Mouse (Mus musculus): ENCODE results near the gene Auts2. TPM values are rescaled to one million over a fixed set of nuclear protein-coding genes. Genes with fewer than 3 reads are reported as not detected.

The Auts2 gene
- polyA plus RNA-seq, 1 experiment from 2014 or later, result 30.4 TPM

DNA sequence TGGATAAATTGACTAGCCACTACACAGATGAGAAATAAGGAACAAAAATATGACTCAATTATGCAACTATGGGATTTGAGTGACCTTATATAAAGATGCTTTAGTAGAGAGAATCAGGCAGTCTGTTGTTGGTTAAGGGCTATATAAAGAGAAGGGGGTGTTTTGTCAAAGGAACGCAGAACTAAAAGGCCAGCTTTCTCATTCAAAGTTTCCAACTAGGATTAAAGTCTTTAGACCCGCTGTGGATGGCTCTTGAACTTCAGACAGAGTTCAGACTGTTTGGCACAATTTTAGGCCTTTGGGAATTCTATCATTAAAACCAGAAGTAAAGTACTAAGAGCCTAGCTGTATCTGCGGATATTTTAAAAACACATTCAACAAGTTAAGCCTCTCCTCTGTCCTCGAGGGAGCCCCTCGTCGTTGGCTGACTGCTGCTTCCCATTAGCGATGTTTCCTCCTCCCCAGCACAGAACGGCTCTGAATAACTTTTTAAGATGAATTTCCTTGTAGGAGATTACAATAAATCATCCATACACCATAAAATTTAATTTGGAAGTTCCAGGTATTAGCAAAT lies 459.3 kb downstream of the Auts2 start:
- Histone ChIP-seq H3K27ac (ENCODE audit: low read depth) (no peak overlapping the region), H3K27me3 (replicated peaks; ENCODE audit: control insufficient read depth, insufficient read depth, low read length) (no peaks in the 10 kb centered on the region), H3K4me3 (ENCODE audit: low read depth, low read length) (no peak overlapping the region), H3K9ac (ENCODE audit: low read length) (no peak overlapping the region), H3K4me2 (ENCODE audit: low read length) (no peak overlapping the region), H3K9me3 (ENCODE audit: control insufficient read depth, low read length) (no peaks in the 10 kb centered on the region), H3K36me3 (ENCODE audit: control insufficient read depth, insufficient read depth, low read length) (no peaks in the 10 kb centered on the region), H3K4me1 (replicated peaks; ENCODE audit: control insufficient read depth, insufficient read depth, low read length) (no peaks in the 10 kb centered on the region)
- 42% methylated on average over 8 of the region's 8 CpGs for WGBS
- DNase-seq (ENCODE audit: low spot score) (no peak), ATAC-seq (replicated peaks; ENCODE audit: low FRiP score, low TSS enrichment, low read depth) (no peak)

DNA sequence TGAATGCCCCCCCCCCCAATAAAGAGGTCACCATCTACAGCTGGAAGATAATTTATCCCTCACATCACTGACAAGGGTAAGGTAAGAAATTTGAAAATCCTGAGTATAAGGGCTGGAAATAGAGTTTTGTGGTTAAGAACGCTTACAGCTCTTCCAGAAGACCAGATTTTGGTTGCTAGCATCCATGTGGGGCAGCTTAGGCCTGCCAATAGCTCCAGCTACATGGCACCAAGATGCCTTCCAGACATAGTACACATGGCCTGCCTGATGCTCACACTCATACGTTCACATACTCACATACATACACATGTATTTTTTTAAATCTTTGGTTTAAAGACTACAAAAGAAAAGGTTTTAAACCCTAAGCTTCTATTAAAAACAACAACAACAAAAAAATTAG lies 467.2 kb downstream of the Auts2 start:
- no peak for DNase-seq (ENCODE audit: low spot score)
- no peaks in the 10 kb centered on the region for H3K36me3 ChIP-seq (ENCODE audit: control insufficient read depth, insufficient read depth, low read length)
- H3K4me1 ChIP-seq (replicated peaks; ENCODE audit: control insufficient read depth, insufficient read depth, low read length), result peaks cover 36% of the 10 kb centered on the region
- no peaks in the 10 kb centered on the region for H3K27me3 ChIP-seq (replicated peaks; ENCODE audit: control insufficient read depth, insufficient read depth, low read length)
- H3K9ac ChIP-seq (ENCODE audit: low read length), result no peak overlapping the region
- no peak overlapping the region for H3K27ac ChIP-seq (ENCODE audit: low read depth)
- no peak for ATAC-seq (replicated peaks; ENCODE audit: low FRiP score, low TSS enrichment, low read depth)
- WGBS, result 87% methylated on average over 2 of the region's 2 CpGs
- H3K4me3 ChIP-seq (ENCODE audit: low read depth, low read length), result no peak overlapping the region
- H3K4me2 ChIP-seq (ENCODE audit: low read length), result no peak overlapping the region
- H3K9me3 ChIP-seq (ENCODE audit: control insufficient read depth, low read length), result no peaks in the 10 kb centered on the region

DNA sequence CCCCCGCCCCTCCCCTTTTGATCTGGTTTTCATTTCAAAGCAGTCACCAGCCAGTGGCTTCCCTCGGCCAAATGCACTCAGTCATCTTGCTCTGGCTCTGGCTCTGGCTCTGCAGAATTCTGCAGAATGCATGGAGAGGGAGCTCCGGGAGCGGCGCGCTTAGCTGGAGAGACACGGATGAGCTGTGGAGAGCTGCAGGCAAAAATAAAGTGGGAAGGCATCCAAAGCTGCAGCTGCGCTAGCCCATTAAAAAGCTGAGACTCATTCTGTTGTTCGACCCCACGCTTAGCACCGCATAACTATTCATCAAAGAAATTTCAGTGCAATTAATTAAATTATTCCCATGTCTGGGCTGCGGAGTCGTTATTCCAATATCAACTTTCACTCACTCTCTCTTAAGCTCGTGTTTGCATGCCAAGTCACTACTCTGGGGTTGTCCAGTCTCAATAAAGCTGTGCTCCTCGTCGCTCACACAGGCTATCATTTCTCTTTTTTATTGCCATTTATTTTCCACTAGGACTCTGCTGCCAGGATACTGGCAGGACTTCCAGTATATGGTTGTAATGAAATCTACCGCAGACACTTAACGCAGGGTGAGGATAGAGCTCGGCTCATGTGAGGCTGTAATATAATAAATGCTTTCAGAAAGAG lies 468.3 kb downstream of the Auts2 start:
- no peaks in the 10 kb centered on the region for H3K36me3 ChIP-seq (ENCODE audit: control insufficient read depth, insufficient read depth, low read length)
- H3K4me1 ChIP-seq (replicated peaks; ENCODE audit: control insufficient read depth, insufficient read depth, low read length), result peaks cover 36% of the 10 kb centered on the region
- peak overlapping the region; percentile 35 for H3K4me2 ChIP-seq (ENCODE audit: low read length)
- ATAC-seq (replicated peaks; ENCODE audit: low FRiP score, low TSS enrichment, low read depth) (peak; percentile 58), DNase-seq (ENCODE audit: low spot score) (peak; percentile 78)
- no peak overlapping the region for H3K9ac ChIP-seq (ENCODE audit: low read length)
- no peaks in the 10 kb centered on the region for H3K27me3 ChIP-seq (replicated peaks; ENCODE audit: control insufficient read depth, insufficient read depth, low read length)
- H3K9me3 ChIP-seq (ENCODE audit: control insufficient read depth, low read length), result no peaks in the 10 kb centered on the region
- peak overlapping the region; percentile 57 for H3K27ac ChIP-seq (ENCODE audit: low read depth)
- 18% methylated on average over 19 of the region's 19 CpGs for WGBS
- no peak overlapping the region for H3K4me3 ChIP-seq (ENCODE audit: low read depth, low read length)

DNA sequence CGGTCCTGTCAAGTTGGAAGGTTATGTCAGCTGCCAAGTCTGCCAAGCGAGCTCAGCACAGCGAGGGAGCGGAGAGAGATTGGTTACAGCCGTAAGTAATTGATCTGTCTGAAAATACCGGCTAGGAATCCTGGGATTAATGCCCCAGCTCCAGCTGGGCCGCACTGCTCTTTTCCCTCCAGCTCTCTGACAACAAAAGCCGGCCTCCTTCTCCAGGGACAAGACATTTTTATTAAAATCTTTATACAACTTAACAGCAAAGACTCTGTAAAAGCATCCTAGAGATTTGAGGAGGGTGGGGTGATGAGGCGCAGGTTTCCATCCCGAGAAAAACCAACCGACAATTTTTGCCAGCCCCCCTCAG lies 468.8 kb downstream of the Auts2 start:
- H3K27me3 ChIP-seq (replicated peaks; ENCODE audit: control insufficient read depth, insufficient read depth, low read length), result no peaks in the 10 kb centered on the region
- DNase-seq (ENCODE audit: low spot score) (no peak), ATAC-seq (replicated peaks; ENCODE audit: low FRiP score, low TSS enrichment, low read depth) (peak; percentile 33)
- H3K4me1 ChIP-seq (replicated peaks; ENCODE audit: control insufficient read depth, insufficient read depth, low read length), result peaks cover 36% of the 10 kb centered on the region
- H3K36me3 ChIP-seq (ENCODE audit: control insufficient read depth, insufficient read depth, low read length), result no peaks in the 10 kb centered on the region
- WGBS, result 24% methylated on average over 11 of the region's 11 CpGs
- H3K4me2 ChIP-seq (ENCODE audit: low read length), result peak overlapping the region; percentile 35
- no peak overlapping the region for H3K9ac ChIP-seq (ENCODE audit: low read length)
- H3K27ac ChIP-seq (ENCODE audit: low read depth), result peak overlapping the region; percentile 57
- no peaks in the 10 kb centered on the region for H3K9me3 ChIP-seq (ENCODE audit: control insufficient read depth, low read length)
- H3K4me3 ChIP-seq (ENCODE audit: low read depth, low read length), result no peak overlapping the region

DNA sequence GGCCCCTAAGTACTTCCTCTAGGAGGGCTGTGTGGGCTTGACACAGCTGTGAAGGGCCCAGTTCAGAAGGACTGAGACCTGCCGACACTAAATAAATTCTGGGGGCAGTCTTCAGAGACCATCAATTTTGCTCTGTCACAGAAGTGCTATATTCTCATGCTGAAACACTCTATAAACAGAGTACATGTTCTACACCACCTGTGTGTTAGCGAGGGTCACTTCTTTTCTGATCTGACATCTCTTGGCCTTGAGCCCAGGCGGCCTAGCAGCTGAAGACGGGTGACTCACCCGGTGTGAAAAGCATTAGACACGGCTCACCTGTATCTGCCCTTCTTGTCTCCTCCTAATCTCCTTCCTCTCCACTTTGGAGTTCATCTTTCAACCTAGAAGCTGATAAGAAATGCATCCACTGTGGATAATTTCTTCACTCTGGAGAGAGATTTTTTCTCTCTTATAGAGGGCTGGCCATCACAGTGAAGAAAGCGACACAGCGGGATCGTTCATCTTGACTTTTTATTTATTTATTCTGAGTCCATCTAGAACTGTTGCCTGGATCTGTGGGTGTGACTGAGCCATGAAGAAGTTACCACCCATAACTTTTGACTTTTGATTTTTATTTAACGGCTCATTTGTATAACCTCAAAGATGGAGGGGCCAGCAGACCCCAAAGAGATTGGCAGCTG lies 469.3 kb downstream of the Auts2 start:
- ATAC-seq (replicated peaks; ENCODE audit: low FRiP score, low TSS enrichment, low read depth) (peak; percentile 12; the same call in 1 of the 2 replicates), DNase-seq (ENCODE audit: low spot score) (no peak)
- no peaks in the 10 kb centered on the region for H3K9me3 ChIP-seq (ENCODE audit: control insufficient read depth, low read length)
- H3K4me1 ChIP-seq (replicated peaks; ENCODE audit: control insufficient read depth, insufficient read depth, low read length), result peaks cover 36% of the 10 kb centered on the region
- no peak overlapping the region for H3K9ac ChIP-seq (ENCODE audit: low read length)
- no peaks in the 10 kb centered on the region for H3K36me3 ChIP-seq (ENCODE audit: control insufficient read depth, insufficient read depth, low read length)
- no peaks in the 10 kb centered on the region for H3K27me3 ChIP-seq (replicated peaks; ENCODE audit: control insufficient read depth, insufficient read depth, low read length)
- peak overlapping the region; percentile 57 for H3K27ac ChIP-seq (ENCODE audit: low read depth)
- no peak overlapping the region for H3K4me3 ChIP-seq (ENCODE audit: low read depth, low read length)
- WGBS, result 30% methylated on average over 10 of the region's 10 CpGs
- peak overlapping the region; percentile 35 for H3K4me2 ChIP-seq (ENCODE audit: low read length)

DNA sequence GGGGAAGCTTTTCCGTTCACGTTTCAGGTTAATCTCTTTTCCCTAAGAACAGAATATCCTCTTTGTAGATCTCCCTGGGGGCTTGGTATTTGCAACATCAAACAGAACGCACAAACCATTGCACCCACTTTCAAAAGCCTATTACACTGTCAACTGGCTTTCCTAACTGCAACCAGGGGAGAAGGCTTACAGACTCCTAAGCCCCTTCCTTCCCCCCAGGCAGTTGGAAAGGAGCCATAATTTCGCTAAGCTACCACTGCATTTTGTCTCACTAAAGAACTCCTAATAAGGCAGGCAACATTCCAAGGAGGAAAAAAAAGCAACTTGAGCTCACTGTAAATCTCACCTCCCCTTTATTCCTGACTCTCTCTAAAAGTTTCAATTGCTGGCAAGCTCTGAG lies 470.8 kb downstream of the Auts2 start:
- ATAC-seq (replicated peaks; ENCODE audit: low FRiP score, low TSS enrichment, low read depth), result no peak
- Histone ChIP-seq H3K27me3 (replicated peaks; ENCODE audit: control insufficient read depth, insufficient read depth, low read length) (no peaks in the 10 kb centered on the region), H3K9me3 (ENCODE audit: control insufficient read depth, low read length) (no peaks in the 10 kb centered on the region), H3K4me1 (replicated peaks; ENCODE audit: control insufficient read depth, insufficient read depth, low read length) (peaks cover 45% of the 10 kb centered on the region), H3K4me2 (ENCODE audit: low read length) (no peak overlapping the region), H3K27ac (ENCODE audit: low read depth) (no peak overlapping the region), H3K4me3 (ENCODE audit: low read depth, low read length) (no peak overlapping the region), H3K9ac (ENCODE audit: low read length) (no peak overlapping the region), H3K36me3 (ENCODE audit: control insufficient read depth, insufficient read depth, low read length) (no peaks in the 10 kb centered on the region)
- 42% methylated on average over 4 of the region's 4 CpGs for WGBS
- no peak for DNase-seq (ENCODE audit: low spot score)

DNA sequence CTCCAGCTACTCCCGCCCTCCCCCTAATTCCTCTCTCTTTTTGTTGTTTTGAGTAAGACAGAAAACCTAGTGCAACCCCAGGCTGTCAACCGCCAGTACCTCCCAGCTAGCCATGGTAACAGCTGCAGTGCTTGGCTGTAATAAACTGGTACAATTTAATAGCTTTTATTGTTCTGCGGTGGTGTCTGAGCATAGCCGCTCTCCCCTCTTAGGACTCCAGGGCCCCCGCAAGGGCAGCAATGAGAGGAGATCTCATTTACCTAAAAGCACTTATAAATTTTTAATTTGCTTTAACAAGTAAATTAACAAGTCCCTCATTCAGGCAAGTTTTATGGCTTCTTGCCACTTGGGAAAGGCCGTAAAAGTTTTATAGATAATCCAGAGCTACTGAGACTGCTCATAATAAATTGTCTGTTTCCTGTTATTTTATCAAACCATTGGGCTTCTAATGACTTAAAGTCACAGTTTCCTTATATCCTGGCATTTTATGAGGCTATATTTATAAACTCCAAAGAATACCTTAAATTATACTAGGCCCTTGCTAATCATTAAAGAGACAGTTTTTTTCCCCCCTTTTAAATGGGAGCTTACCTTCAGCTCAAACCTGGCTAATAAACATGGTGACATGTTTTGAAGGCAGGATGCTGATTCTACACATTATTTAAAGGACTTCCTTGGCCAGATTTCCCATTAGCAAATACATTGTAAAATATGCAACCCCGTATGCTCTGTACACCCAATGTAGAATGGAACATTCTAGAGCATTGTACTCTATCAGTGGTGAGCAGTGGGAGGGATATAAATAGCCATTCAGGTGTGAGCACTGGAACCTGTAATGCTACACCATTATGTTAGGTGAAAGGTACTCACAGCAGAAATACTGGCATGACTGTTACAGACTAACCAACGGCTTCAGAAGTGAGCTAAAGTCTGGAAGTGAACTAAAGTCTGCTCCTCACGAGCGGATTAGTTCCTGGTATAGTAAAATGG lies 475.1 kb downstream of the Auts2 start:
- no peak overlapping the region for H3K4me3 ChIP-seq (ENCODE audit: low read depth, low read length)
- no peak overlapping the region; the same call in 1 of the 2 replicates for H3K27ac ChIP-seq (ENCODE audit: low read depth)
- no peaks in the 10 kb centered on the region for H3K36me3 ChIP-seq (ENCODE audit: control insufficient read depth, insufficient read depth, low read length)
- no peaks in the 10 kb centered on the region for H3K9me3 ChIP-seq (ENCODE audit: control insufficient read depth, low read length)
- DNase-seq (ENCODE audit: low spot score) (peak; percentile 63), ATAC-seq (replicated peaks; ENCODE audit: low FRiP score, low TSS enrichment, low read depth) (no peak)
- no peak overlapping the region for H3K9ac ChIP-seq (ENCODE audit: low read length)
- 59% methylated on average over 10 of the region's 10 CpGs for WGBS
- peaks cover 21% of the 10 kb centered on the region for H3K4me1 ChIP-seq (replicated peaks; ENCODE audit: control insufficient read depth, insufficient read depth, low read length)
- H3K4me2 ChIP-seq (ENCODE audit: low read length), result no peak overlapping the region
- H3K27me3 ChIP-seq (replicated peaks; ENCODE audit: control insufficient read depth, insufficient read depth, low read length), result no peaks in the 10 kb centered on the region

DNA sequence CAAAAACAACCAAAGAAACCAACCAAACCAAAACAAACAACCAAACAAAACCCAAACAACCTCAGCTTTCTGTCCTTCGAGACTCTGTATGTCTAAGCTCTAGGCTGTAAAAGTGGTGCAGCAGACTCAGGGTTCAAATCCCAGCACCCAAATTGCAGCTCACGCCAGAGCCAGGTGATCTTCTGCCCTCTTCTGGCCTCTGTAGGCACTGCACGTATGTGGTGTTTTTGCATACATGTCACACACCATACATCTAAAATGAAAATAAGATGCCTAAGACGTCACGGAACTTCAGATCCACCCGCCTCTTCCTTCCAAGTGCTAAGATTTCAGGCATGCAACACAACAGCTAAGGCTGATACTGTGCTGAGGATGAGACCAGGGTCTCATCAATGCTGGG lies 483.0 kb downstream of the Auts2 start:
- Histone ChIP-seq H3K4me2 (ENCODE audit: low read length) (no peak overlapping the region), H3K27me3 (replicated peaks; ENCODE audit: control insufficient read depth, insufficient read depth, low read length) (no peaks in the 10 kb centered on the region), H3K9ac (ENCODE audit: low read length) (no peak overlapping the region), H3K27ac (ENCODE audit: low read depth) (no peak overlapping the region), H3K4me3 (ENCODE audit: low read depth, low read length) (no peak overlapping the region), H3K4me1 (replicated peaks; ENCODE audit: control insufficient read depth, insufficient read depth, low read length) (no peaks in the 10 kb centered on the region), H3K36me3 (ENCODE audit: control insufficient read depth, insufficient read depth, low read length) (no peaks in the 10 kb centered on the region), H3K9me3 (ENCODE audit: control insufficient read depth, low read length) (no peaks in the 10 kb centered on the region)
- DNase-seq (ENCODE audit: low spot score) (no peak), ATAC-seq (replicated peaks; ENCODE audit: low FRiP score, low TSS enrichment, low read depth) (no peak)
- 93% methylated on average over 6 of the region's 6 CpGs for WGBS
